ENCODE assay signal across 17 mouse cellular contexts in genomic region chr6:127616623-127617022, GRCm38 (mm10). TPM values are rescaled to one million over a fixed set of nuclear protein-coding genes. Genes with fewer than 3 reads are reported as not detected.
DNase-seq lines count a peak whose midpoint lies in the region; ATAC-seq and TF ChIP-seq lines count a peak whose summit lies in the region.
"Had no signal": no experiment of that assay in that cellular context is flagged by ENCODE, and none has a peak within 500 bp of the region (broad histone marks: within the 10 kb centered on the region; RNA-seq: fewer than 3 reads in every experiment).

No protein-coding gene starts in this region.

- TF ChIP-seq EP300 in liver, postnatal 0 days (IDR thresholded peaks at IDR 0.05; ENCODE audit: low read depth) = no peak

- H3K27me3 ChIP-seq in forebrain, postnatal 0 days (ENCODE audit: insufficient read depth, low read length) = no peaks in the 10 kb centered on the region
- H3K27me3 ChIP-seq in forebrain, embryonic 10.5 days (ENCODE audit: poor library complexity, severe bottlenecking) = no peaks in the 10 kb centered on the region
- no peaks in the 10 kb centered on the region for H3K27me3 ChIP-seq in liver, postnatal 0 days (ENCODE audit: insufficient read depth, low read length)
- no peaks in the 10 kb centered on the region for H3K27me3 ChIP-seq in liver, embryonic 11.5 days (replicated peaks; ENCODE audit: control insufficient read depth, insufficient read depth, low read length)
- no peaks in the 10 kb centered on the region for H3K27me3 ChIP-seq in intestine, postnatal 0 days (replicated peaks; ENCODE audit: control insufficient read depth, insufficient read depth, low read length)
- H3K27me3 ChIP-seq: embryonic facial prominence, embryonic 13.5 days; forebrain, embryonic 13.5 days; liver, embryonic 13.5 days had no signal

- H3K27ac ChIP-seq in forebrain, postnatal 0 days (ENCODE audit: low read depth, low read length) = no peak overlapping the region
- H3K27ac ChIP-seq in forebrain, embryonic 10.5 days = no peak overlapping the region
- H3K27ac ChIP-seq in liver, postnatal 0 days (ENCODE audit: low read depth) = no peak overlapping the region
- no peak overlapping the region for H3K27ac ChIP-seq in liver, embryonic 11.5 days (ENCODE audit: low read depth, low read length)
- no peak overlapping the region for H3K27ac ChIP-seq in intestine, postnatal 0 days (ENCODE audit: low read depth, low read length)
- H3K27ac ChIP-seq: embryonic facial prominence, embryonic 13.5 days; forebrain, embryonic 13.5 days; hindbrain, embryonic 14.5 days; liver, embryonic 13.5 days had no signal

- H3K9me3 ChIP-seq in forebrain, postnatal 0 days (ENCODE audit: low read length) = no peaks in the 10 kb centered on the region
- no peaks in the 10 kb centered on the region for H3K9me3 ChIP-seq in forebrain, embryonic 10.5 days
- no peaks in the 10 kb centered on the region for H3K9me3 ChIP-seq in liver, postnatal 0 days (ENCODE audit: low read length)
- no peaks in the 10 kb centered on the region for H3K9me3 ChIP-seq in liver, embryonic 11.5 days (ENCODE audit: control insufficient read depth, low read length)
- no peaks in the 10 kb centered on the region for H3K9me3 ChIP-seq in intestine, postnatal 0 days (ENCODE audit: control insufficient read depth)
- H3K9me3 ChIP-seq: embryonic facial prominence, embryonic 13.5 days; forebrain, embryonic 13.5 days; liver, embryonic 13.5 days had no signal

- peak; percentile 10; the same call in 1 of the 2 replicates for ATAC-seq in forebrain, postnatal 0 days
- peak; percentile 4; the same call in 1 of the 2 replicates for ATAC-seq in liver, postnatal 0 days
- ATAC-seq in liver, embryonic 11.5 days (replicated peaks; ENCODE audit: low FRiP score) = no peak; the same call in 1 of the 2 replicates
- 0 out of 2 replicates have a peak, but pooled peaks have one; percentile 24 for ATAC-seq in intestine, postnatal 0 days
- ATAC-seq: forebrain, embryonic 13.5 days had no signal

- no peak for DNase-seq in forebrain, postnatal 0 days
- no peak for DNase-seq in forebrain, embryonic 10.5 days (ENCODE audit: extremely low spot score, low spot score)
- no peak for DNase-seq in liver, postnatal 0 days
- no peak for DNase-seq in liver, embryonic 11.5 days (ENCODE audit: low spot score)
- DNase-seq in R1 (ENCODE audit: low read depth, low spot score) = peak; percentile 79
- DNase-seq in frontal cortex, postnatal 10 days (ENCODE audit: low spot score in 2 of 2) = no peak
- DNase-seq: cerebellum, adult 11 months; kidney, adult 9 months; liver, embryonic 13.5 days; lung, postnatal 14 days; right cerebral cortex, adult 18-20 months had no signal

- H3K4me3 ChIP-seq in forebrain, postnatal 0 days (ENCODE audit: low read depth, low read length) = no peak overlapping the region
- H3K4me3 ChIP-seq in forebrain, embryonic 10.5 days = no peak overlapping the region
- no peak overlapping the region for H3K4me3 ChIP-seq in liver, postnatal 0 days (ENCODE audit: low read depth, low read length)
- no peak overlapping the region for H3K4me3 ChIP-seq in liver, embryonic 11.5 days (ENCODE audit: low read depth, low read length)
- H3K4me3 ChIP-seq in intestine, postnatal 0 days (ENCODE audit: low read depth, low read length) = no peak overlapping the region
- H3K4me3 ChIP-seq: embryonic facial prominence, embryonic 13.5 days; forebrain, embryonic 13.5 days; liver, embryonic 13.5 days; myocyte had no signal

- no peaks in the 10 kb centered on the region for H3K36me3 ChIP-seq in forebrain, postnatal 0 days (ENCODE audit: insufficient read depth)
- no peaks in the 10 kb centered on the region for H3K36me3 ChIP-seq in forebrain, embryonic 10.5 days (replicated peaks)
- H3K36me3 ChIP-seq in liver, postnatal 0 days (replicated peaks; ENCODE audit: insufficient read depth, low read length) = no peaks in the 10 kb centered on the region
- no peaks in the 10 kb centered on the region for H3K36me3 ChIP-seq in liver, embryonic 11.5 days (ENCODE audit: control insufficient read depth, insufficient read depth, low read length)
- H3K36me3 ChIP-seq in intestine, postnatal 0 days (ENCODE audit: control insufficient read depth, insufficient read depth) = no peaks in the 10 kb centered on the region
- H3K36me3 ChIP-seq: embryonic facial prominence, embryonic 13.5 days; liver, embryonic 13.5 days had no signal

- WGBS in forebrain, postnatal 0 days = 88% methylated on average over 1 of the region's 1 CpGs
- WGBS in forebrain, embryonic 10.5 days = 96% methylated on average over 1 of the region's 1 CpGs
- 100% methylated on average over 1 of the region's 1 CpGs for WGBS in liver, postnatal 0 days (ENCODE audit: insufficient replicate concordance)
- WGBS in liver, embryonic 11.5 days = 86% methylated on average over 1 of the region's 1 CpGs
- WGBS in intestine, postnatal 0 days = 89% methylated on average over 1 of the region's 1 CpGs

- H3K9ac ChIP-seq in forebrain, postnatal 0 days = no peak overlapping the region
- H3K9ac ChIP-seq in liver, postnatal 0 days (replicated peaks) = no peak overlapping the region
- H3K9ac ChIP-seq in liver, embryonic 11.5 days (ENCODE audit: low read depth, low read length) = no peak overlapping the region
- no peak overlapping the region for H3K9ac ChIP-seq in intestine, postnatal 0 days (ENCODE audit: low read depth, low read length)
- H3K9ac ChIP-seq: embryonic facial prominence, embryonic 13.5 days; forebrain, embryonic 13.5 days; hindbrain, embryonic 14.5 days; liver, embryonic 13.5 days had no signal

- no peak overlapping the region for H3K4me2 ChIP-seq in forebrain, postnatal 0 days (ENCODE audit: low read depth)
- H3K4me2 ChIP-seq in liver, postnatal 0 days (ENCODE audit: low read depth, low read length) = no peak overlapping the region
- H3K4me2 ChIP-seq in liver, embryonic 11.5 days = no peak overlapping the region
- no peak overlapping the region for H3K4me2 ChIP-seq in intestine, postnatal 0 days (replicated peaks; ENCODE audit: low read depth)
- H3K4me2 ChIP-seq: embryonic facial prominence, embryonic 13.5 days; forebrain, embryonic 13.5 days; hindbrain, embryonic 14.5 days; liver, embryonic 13.5 days; midbrain, embryonic 11.5 days had no signal

- no peak for TF ChIP-seq CTCF in forebrain, postnatal 0 days (IDR thresholded peaks at IDR 0.05; ENCODE audit: low read depth)
- TF ChIP-seq CTCF in liver, postnatal 0 days (IDR thresholded peaks at IDR 0.05; ENCODE audit: low read depth) = no peak
- TF ChIP-seq CTCF in intestine, postnatal 0 days (IDR thresholded peaks at IDR 0.05; ENCODE audit: low read depth) = no peak

- no peaks in the 10 kb centered on the region for H3K4me1 ChIP-seq in forebrain, postnatal 0 days (ENCODE audit: insufficient read depth)
- H3K4me1 ChIP-seq in forebrain, embryonic 10.5 days = peaks cover 9% of the 10 kb centered on the region
- no peaks in the 10 kb centered on the region for H3K4me1 ChIP-seq in liver, postnatal 0 days (ENCODE audit: insufficient read depth)
- H3K4me1 ChIP-seq in liver, embryonic 11.5 days (replicated peaks; ENCODE audit: control insufficient read depth, insufficient read depth, low read length) = no peaks in the 10 kb centered on the region
- no peaks in the 10 kb centered on the region for H3K4me1 ChIP-seq in intestine, postnatal 0 days (replicated peaks; ENCODE audit: control insufficient read depth, insufficient read depth, low read length)
- H3K4me1 ChIP-seq: liver, embryonic 13.5 days had no signal

RNA-seq across cellular contexts. Expression of gene Cracr2a, which starts 55.5 kb away (rescaled TPM):
- 0.46 and 0.57 TPM in 2 replicates for total RNA-seq in forebrain, postnatal 0 days (2014; rRNA removed)
- polyA plus RNA-seq in forebrain, postnatal 0 days (2015; fragmentation: Nextera tagmentation; extraction: Ambion mirVana) = 0.28 and 0.30 TPM in 2 replicates
- polyA plus RNA-seq in forebrain, embryonic 10.5 days (2016; fragmentation: Nextera tagmentation; extraction: Ambion mirVana) = 0.73 and 0.86 TPM in 2 replicates
- polyA plus RNA-seq in liver, postnatal 0 days (2015; fragmentation: Nextera tagmentation; extraction: Ambion mirVana) = 0.31 and 0.47 TPM in 2 replicates
- polyA plus RNA-seq in liver, embryonic 11.5 days (2014; fragmentation: Nextera tagmentation; extraction: Ambion mirVana) = 1.8 TPM in 2 replicates
- 1.1 and 1.3 TPM in 2 replicates for polyA plus RNA-seq in intestine, postnatal 0 days (2015; fragmentation: Nextera tagmentation; extraction: Ambion mirVana)
- polyA plus RNA-seq: myocyte had no signal
